Mouse (Mus musculus): ENCODE results near the gene Pole3. TPM values are rescaled to one million over a fixed set of nuclear protein-coding genes. Genes with fewer than 3 reads are reported as not detected.

Gene Pole3
- polyA plus RNA-seq, 1 experiment from 2014 or later: 105 TPM

DNA sequence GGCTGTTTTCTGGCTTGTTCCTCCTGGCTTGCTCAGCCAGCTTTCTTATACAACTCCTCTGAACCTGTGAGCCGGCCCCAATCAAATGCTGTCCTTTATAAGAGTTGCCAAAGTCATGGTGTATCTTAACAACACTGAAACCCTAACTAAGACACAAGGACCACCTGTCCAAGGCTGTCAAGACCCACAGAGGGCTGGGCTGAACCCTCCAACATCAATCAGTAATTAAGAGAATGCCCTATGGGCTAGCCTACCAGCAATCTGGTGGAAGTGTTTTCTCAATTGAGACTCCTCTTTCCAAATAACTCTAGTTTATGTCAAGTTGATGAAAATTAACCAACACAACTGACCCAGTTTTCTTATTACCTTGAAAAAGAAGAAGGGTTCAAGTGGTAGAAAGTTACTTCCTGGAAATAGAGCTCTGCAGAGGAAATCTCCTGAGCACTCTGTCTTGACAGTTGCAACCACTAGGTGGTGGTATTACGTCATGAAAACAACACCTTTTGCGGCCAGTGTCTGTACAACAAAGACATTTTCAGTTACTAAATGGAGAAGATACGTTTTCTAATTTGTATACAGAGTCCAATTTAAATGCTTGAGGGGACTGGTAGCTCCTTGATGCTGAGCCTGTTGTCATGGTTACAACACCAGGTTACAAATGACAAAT lies 36.2 kb upstream of the Pole3 start:
- Histone ChIP-seq H3K27me3 (ENCODE audit: control insufficient read depth, insufficient read depth, low read length) (no peaks in the 10 kb centered on the region), H3K4me1 (ENCODE audit: control insufficient read depth, insufficient read depth, low read length) (no peaks in the 10 kb centered on the region), H3K4me2 (ENCODE audit: low read depth, low read length) (no peak overlapping the region), H3K36me3 (replicated peaks; ENCODE audit: control insufficient read depth, insufficient read depth, low read depth, low read length) (no peaks in the 10 kb centered on the region), H3K9ac (replicated peaks; ENCODE audit: low read length) (no peak overlapping the region), H3K4me3 (ENCODE audit: low read depth, low read length) (no peak overlapping the region), H3K9me3 (replicated peaks; ENCODE audit: control insufficient read depth, low read length) (no peaks in the 10 kb centered on the region), H3K27ac (replicated peaks; ENCODE audit: low read depth, low read length) (no peak overlapping the region)
- 24% methylated on average over 4 of the region's 4 CpGs for WGBS
- DNase-seq (ENCODE audit: low spot score) (peak; percentile 89), ATAC-seq (replicated peaks; ENCODE audit: insufficient number of reproducible peaks, low FRiP score, low TSS enrichment, low read depth) (no peak; the same call in 1 of the 2 replicates)

DNA sequence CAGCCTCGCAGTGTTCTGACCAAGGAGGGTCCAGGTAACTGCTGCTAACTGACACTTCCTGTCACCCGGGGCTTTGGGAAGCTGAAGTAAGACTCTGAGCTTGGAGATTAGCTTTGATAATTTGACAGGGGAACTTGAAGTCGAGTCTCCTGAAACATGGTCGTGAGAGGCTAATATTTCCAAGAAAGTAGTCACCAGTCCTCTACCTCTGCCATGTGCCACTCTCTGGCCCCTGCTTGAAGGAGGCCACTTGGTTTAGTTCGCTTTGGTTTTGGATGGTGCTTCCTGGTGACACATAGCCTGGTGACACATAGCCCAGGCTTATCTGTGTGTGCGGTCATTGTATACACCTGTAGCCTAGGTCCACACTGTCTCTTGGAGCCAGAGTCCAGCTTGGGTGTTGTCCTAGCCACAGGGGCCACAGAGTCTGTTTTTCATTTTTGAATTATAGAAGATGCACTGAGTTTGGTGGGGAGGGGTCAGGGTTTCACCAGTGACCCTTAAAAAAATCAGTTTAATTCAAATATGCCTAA lies 35.0 kb upstream of the Pole3 start, which contains the start of gene Rgs3:
Rgs3 (plus strand) TSS at position 51 of the 533 bp plus-strand sequence.
- no peak for ATAC-seq (replicated peaks; ENCODE audit: insufficient number of reproducible peaks, low FRiP score, low TSS enrichment, low read depth)
- Histone ChIP-seq H3K4me3 (ENCODE audit: low read depth, low read length) (no peak within 1 kb of the TSS), H3K9me3 (replicated peaks; ENCODE audit: control insufficient read depth, low read length) (no peaks in the 10 kb centered on the region), H3K27me3 (ENCODE audit: control insufficient read depth, insufficient read depth, low read length) (no peaks in the 10 kb centered on the region), H3K27ac (replicated peaks; ENCODE audit: low read depth, low read length) (no peak within 1 kb of the TSS), H3K9ac (replicated peaks; ENCODE audit: low read length) (no peak within 1 kb of the TSS), H3K4me2 (ENCODE audit: low read depth, low read length) (no peak within 1 kb of the TSS), H3K4me1 (ENCODE audit: control insufficient read depth, insufficient read depth, low read length) (no peaks in the 10 kb centered on the region), H3K36me3 (replicated peaks; ENCODE audit: control insufficient read depth, insufficient read depth, low read depth, low read length) (no peaks in the 10 kb centered on the region)
- 62% methylated on average over 6 of the region's 6 CpGs for WGBS
- no peak for DNase-seq (ENCODE audit: low spot score)

DNA sequence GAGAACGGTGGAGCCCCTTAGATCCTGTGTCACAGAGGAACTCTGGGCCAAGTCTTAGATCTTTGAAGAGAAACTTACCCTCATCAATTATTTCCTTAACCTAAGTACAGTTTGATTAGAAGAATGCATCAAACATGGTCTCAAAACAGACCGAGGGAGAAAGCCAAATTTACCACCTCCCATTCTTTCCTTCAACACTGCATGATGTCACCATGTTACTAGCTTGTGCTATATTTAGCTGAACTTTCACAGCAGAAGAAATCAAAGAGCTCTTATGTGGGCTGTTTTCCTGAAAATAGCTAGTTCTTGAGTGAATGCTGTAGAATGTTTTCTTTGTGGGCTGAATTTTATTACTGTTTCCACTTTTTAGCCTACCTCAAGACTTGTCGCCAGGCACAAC lies 32.6 kb upstream of the Pole3 start:
- no peaks in the 10 kb centered on the region for H3K36me3 ChIP-seq (replicated peaks; ENCODE audit: control insufficient read depth, insufficient read depth, low read depth, low read length)
- H3K4me2 ChIP-seq (ENCODE audit: low read depth, low read length): no peak overlapping the region
- H3K27ac ChIP-seq (replicated peaks; ENCODE audit: low read depth, low read length): no peak overlapping the region
- ATAC-seq (replicated peaks; ENCODE audit: insufficient number of reproducible peaks, low FRiP score, low TSS enrichment, low read depth): no peak
- no peak overlapping the region for H3K9ac ChIP-seq (replicated peaks; ENCODE audit: low read length)
- H3K4me1 ChIP-seq (ENCODE audit: control insufficient read depth, insufficient read depth, low read length): no peaks in the 10 kb centered on the region
- H3K4me3 ChIP-seq (ENCODE audit: low read depth, low read length): no peak overlapping the region
- no peaks in the 10 kb centered on the region for H3K9me3 ChIP-seq (replicated peaks; ENCODE audit: control insufficient read depth, low read length)
- H3K27me3 ChIP-seq (ENCODE audit: control insufficient read depth, insufficient read depth, low read length): no peaks in the 10 kb centered on the region
- 70% methylated on average over 3 of the region's 3 CpGs for WGBS
- DNase-seq (ENCODE audit: low spot score): no peak

DNA sequence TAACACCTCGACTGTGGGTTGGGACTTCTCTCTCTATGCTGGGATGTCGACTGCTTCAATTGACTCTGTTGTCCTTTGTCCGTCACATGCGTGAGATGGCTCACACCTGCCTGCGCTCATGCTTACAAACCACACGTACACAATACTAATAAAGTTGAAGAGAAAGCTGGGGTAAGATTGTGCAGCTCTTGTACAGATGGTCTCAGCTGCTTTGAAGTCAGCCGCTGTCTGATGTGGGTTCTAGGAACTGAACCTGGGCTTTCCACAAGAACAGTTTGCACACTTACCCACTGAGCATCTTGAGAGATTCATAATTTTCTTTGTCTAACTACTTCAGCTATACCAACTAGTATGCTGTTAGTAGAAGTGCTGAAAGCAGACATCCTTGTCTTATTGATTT lies 27.1 kb upstream of the Pole3 start:
- DNase-seq (ENCODE audit: low spot score): no peak
- no peak for ATAC-seq (replicated peaks; ENCODE audit: insufficient number of reproducible peaks, low FRiP score, low TSS enrichment, low read depth)
- Histone ChIP-seq H3K27ac (replicated peaks; ENCODE audit: low read depth, low read length) (no peak overlapping the region), H3K9me3 (replicated peaks; ENCODE audit: control insufficient read depth, low read length) (no peaks in the 10 kb centered on the region), H3K27me3 (ENCODE audit: control insufficient read depth, insufficient read depth, low read length) (no peaks in the 10 kb centered on the region), H3K9ac (replicated peaks; ENCODE audit: low read length) (no peak overlapping the region), H3K36me3 (replicated peaks; ENCODE audit: control insufficient read depth, insufficient read depth, low read depth, low read length) (no peaks in the 10 kb centered on the region), H3K4me3 (ENCODE audit: low read depth, low read length) (no peak overlapping the region), H3K4me2 (ENCODE audit: low read depth, low read length) (no peak overlapping the region), H3K4me1 (ENCODE audit: control insufficient read depth, insufficient read depth, low read length) (no peaks in the 10 kb centered on the region)
- 90% methylated on average over 7 of the region's 7 CpGs for WGBS

DNA sequence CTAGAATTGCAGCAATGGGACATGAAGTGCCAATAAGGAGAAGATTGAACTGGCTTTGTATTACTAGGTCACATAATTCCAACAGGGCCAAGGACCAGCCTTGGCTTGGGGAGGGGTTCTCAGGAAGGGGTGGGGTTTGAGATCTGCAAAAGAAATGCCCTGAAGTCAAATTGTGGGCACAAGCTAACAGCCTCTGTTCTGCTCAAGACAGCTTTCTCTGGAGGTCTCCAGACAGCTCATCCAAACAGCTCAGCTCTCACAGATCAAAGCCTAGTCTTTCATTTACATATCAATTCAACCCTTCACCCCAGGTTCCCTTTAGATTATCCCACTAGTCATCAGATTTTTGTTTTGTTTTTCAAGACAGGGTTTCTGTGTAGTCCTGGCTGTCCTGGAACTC lies 19.9 kb upstream of the Pole3 start:
- H3K9me3 ChIP-seq (replicated peaks; ENCODE audit: control insufficient read depth, low read length): no peaks in the 10 kb centered on the region
- H3K27me3 ChIP-seq (ENCODE audit: control insufficient read depth, insufficient read depth, low read length): no peaks in the 10 kb centered on the region
- H3K36me3 ChIP-seq (replicated peaks; ENCODE audit: control insufficient read depth, insufficient read depth, low read depth, low read length): no peaks in the 10 kb centered on the region
- H3K27ac ChIP-seq (replicated peaks; ENCODE audit: low read depth, low read length): no peak overlapping the region
- no peak for DNase-seq (ENCODE audit: low spot score)
- no peak overlapping the region for H3K4me3 ChIP-seq (ENCODE audit: low read depth, low read length)
- ATAC-seq (replicated peaks; ENCODE audit: insufficient number of reproducible peaks, low FRiP score, low TSS enrichment, low read depth): no peak
- no peaks in the 10 kb centered on the region for H3K4me1 ChIP-seq (ENCODE audit: control insufficient read depth, insufficient read depth, low read length)
- H3K4me2 ChIP-seq (ENCODE audit: low read depth, low read length): no peak overlapping the region
- no peak overlapping the region for H3K9ac ChIP-seq (replicated peaks; ENCODE audit: low read length)

DNA sequence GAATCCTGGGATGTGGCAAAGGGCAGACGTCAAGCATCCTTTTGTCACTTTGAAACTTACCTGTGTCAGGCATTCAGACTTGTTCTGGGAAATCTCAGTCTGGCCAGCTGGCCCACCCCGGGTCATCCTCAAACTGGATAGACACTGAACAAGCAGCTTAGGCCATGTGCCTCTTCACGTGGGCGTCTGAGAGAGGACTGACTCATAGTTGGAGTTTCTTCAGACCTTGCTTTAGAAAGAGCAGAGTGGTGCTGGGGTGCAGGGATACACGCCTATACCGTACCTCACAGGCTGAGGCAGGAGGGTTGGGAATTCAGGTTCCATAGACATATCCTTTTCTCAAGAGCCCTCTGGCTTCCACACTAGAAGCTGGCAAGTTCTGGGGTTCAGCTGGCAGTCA lies 18.9 kb upstream of the Pole3 start:
- H3K36me3 ChIP-seq (replicated peaks; ENCODE audit: control insufficient read depth, insufficient read depth, low read depth, low read length): no peaks in the 10 kb centered on the region
- ATAC-seq (replicated peaks; ENCODE audit: insufficient number of reproducible peaks, low FRiP score, low TSS enrichment, low read depth) (no peak), DNase-seq (ENCODE audit: low spot score) (no peak)
- 88% methylated on average over 6 of the region's 6 CpGs for WGBS
- H3K27me3 ChIP-seq (ENCODE audit: control insufficient read depth, insufficient read depth, low read length): no peaks in the 10 kb centered on the region
- H3K4me3 ChIP-seq (ENCODE audit: low read depth, low read length): no peak overlapping the region
- no peak overlapping the region for H3K27ac ChIP-seq (replicated peaks; ENCODE audit: low read depth, low read length)
- no peak overlapping the region for H3K4me2 ChIP-seq (ENCODE audit: low read depth, low read length)
- H3K9ac ChIP-seq (replicated peaks; ENCODE audit: low read length): no peak overlapping the region
- no peaks in the 10 kb centered on the region for H3K9me3 ChIP-seq (replicated peaks; ENCODE audit: control insufficient read depth, low read length)
- H3K4me1 ChIP-seq (ENCODE audit: control insufficient read depth, insufficient read depth, low read length): no peaks in the 10 kb centered on the region

DNA sequence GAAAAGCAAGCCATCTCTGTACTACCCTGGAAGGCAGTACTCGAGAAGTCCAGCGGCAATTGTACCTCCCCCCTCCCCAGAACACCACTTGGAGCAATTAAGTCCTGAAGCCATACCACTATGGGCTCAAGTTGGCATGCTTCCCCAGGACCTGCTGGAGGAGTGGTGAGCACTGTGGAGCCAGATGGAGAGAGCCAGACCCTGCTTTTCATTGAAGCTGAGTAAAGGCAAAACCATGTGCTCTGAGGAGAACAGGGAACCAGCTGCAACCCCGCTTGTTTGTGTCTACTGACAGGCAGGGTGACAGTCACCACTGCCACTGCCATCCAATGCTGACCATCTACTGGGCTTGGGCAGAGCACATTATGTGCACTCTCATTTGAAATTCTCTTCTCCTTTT lies 16.9 kb upstream of the Pole3 start:
- WGBS: 70% methylated on average over 3 of the region's 3 CpGs
- ATAC-seq (replicated peaks; ENCODE audit: insufficient number of reproducible peaks, low FRiP score, low TSS enrichment, low read depth): no peak
- no peak for DNase-seq (ENCODE audit: low spot score)

DNA sequence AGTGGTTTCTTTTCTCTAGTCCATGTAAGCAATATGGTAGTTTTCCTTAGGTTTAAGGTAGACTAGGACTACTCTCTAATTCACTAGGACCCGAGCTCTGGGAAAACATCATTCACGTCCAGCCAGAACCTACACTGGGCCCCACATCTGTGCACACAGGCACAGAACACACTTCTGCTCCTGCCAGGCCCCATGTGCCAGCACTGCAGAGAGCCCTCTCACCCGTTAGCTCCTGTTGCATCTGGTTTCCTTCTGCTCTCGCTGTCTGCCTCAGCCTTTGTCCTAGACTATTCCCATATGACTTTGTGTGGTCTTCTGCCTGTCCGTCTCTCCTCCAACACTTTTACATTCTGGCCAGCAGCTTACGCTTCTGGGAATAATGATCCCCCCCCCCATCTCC lies 8.9 kb upstream of the Pole3 start:
- no peaks in the 10 kb centered on the region for H3K36me3 ChIP-seq (replicated peaks; ENCODE audit: control insufficient read depth, insufficient read depth, low read depth, low read length)
- H3K27me3 ChIP-seq (ENCODE audit: control insufficient read depth, insufficient read depth, low read length): no peaks in the 10 kb centered on the region
- H3K4me2 ChIP-seq (ENCODE audit: low read depth, low read length): no peak overlapping the region
- WGBS: 78% methylated on average over 6 of the region's 6 CpGs
- no peak overlapping the region for H3K27ac ChIP-seq (replicated peaks; ENCODE audit: low read depth, low read length)
- no peaks in the 10 kb centered on the region for H3K4me1 ChIP-seq (ENCODE audit: control insufficient read depth, insufficient read depth, low read length)
- no peak overlapping the region for H3K4me3 ChIP-seq (ENCODE audit: low read depth, low read length)
- no peaks in the 10 kb centered on the region for H3K9me3 ChIP-seq (replicated peaks; ENCODE audit: control insufficient read depth, low read length)
- no peak overlapping the region for H3K9ac ChIP-seq (replicated peaks; ENCODE audit: low read length)
- ATAC-seq (replicated peaks; ENCODE audit: insufficient number of reproducible peaks, low FRiP score, low TSS enrichment, low read depth): no peak
- DNase-seq (ENCODE audit: low spot score): no peak

More for the DNA sequence above, 16.9 kb upstream of the Pole3 start:
- no peaks in the 10 kb centered on the region for H3K36me3 ChIP-seq (replicated peaks; ENCODE audit: control insufficient read depth, insufficient read depth, low read depth, low read length)
- H3K4me3 ChIP-seq (ENCODE audit: low read depth, low read length): no peak overlapping the region
- no peaks in the 10 kb centered on the region for H3K4me1 ChIP-seq (ENCODE audit: control insufficient read depth, insufficient read depth, low read length)
- no peak overlapping the region for H3K27ac ChIP-seq (replicated peaks; ENCODE audit: low read depth, low read length)
- H3K4me2 ChIP-seq (ENCODE audit: low read depth, low read length): no peak overlapping the region
- no peak overlapping the region for H3K9ac ChIP-seq (replicated peaks; ENCODE audit: low read length)
- H3K27me3 ChIP-seq (ENCODE audit: control insufficient read depth, insufficient read depth, low read length): no peaks in the 10 kb centered on the region
- H3K9me3 ChIP-seq (replicated peaks; ENCODE audit: control insufficient read depth, low read length): no peaks in the 10 kb centered on the region

Data from embryonic facial prominence, embryonic 11.5 days (tissue).